Mouse (Mus musculus): ENCODE results near the gene Mas1. TPM values are rescaled to one million over a fixed set of nuclear protein-coding genes. Genes with fewer than 3 reads are reported as not detected.

Mas1 gene
- polyA plus RNA-seq, 1 experiment from 2014 or later = not detected

DNA sequence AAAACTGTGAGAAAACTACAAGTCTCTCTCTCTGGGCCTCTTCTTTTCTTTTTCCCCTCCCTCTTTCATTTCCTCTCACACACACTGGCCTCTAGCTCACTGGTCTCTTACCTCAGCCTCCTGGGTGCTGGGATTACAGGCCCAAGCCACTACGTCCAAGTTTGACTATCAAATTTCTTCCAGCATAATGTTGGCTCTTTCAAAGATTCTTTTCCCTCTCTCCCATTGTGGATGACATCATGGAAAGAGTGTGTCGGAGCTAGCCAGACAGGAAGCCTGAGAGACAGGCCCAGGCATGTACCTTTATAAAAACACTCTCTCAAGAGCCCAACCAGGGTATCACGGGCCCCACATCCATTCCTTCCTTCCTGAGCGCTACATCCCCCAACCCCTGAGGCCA is 76.5 kb downstream of the Mas1 start:
- ATAC-seq = no peak
- Histone ChIP-seq H3K4me1 (peaks cover 20% of the 10 kb centered on the region), H3K4me3 (no peak overlapping the region), H3K9ac (no peak overlapping the region), H3K4me2 (no peak overlapping the region), H3K9me3 (replicated peaks) (0 out of 2 replicates have a peak, but pooled peaks cover 6% of the 10 kb centered on the region), H3K27ac (peak overlapping the region; percentile 59; the same call in 1 of the 2 replicates), H3K27me3 (no peaks in the 10 kb centered on the region), H3K36me3 (ENCODE audit: poor library complexity, severe bottlenecking) (no peaks in the 10 kb centered on the region; the same call in 1 of the 2 replicates)
- 60% methylated on average over 4 of the region's 4 CpGs for WGBS

DNA sequence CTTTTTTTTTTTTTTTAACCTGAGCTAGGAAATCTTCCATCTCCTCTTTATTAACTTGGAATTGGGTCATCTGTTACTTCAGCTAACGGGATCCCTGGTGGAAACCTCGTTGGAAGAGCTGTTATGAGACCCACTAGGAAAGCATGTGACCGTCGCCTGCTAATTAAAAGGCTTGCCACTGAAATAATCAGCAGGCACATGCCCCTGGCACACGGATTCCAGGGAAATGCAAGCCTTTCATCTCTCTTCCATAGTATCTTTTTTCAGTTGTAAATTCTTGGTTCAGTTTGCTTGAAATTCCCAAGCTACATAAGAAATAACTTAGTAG is 76.9 kb downstream of the Mas1 start:
- Histone ChIP-seq H3K4me2 (peak overlapping the region; percentile 7; the same call in 1 of the 2 replicates), H3K4me1 (peaks cover 20% of the 10 kb centered on the region), H3K27me3 (no peaks in the 10 kb centered on the region), H3K9me3 (replicated peaks) (0 out of 2 replicates have a peak, but pooled peaks cover 6% of the 10 kb centered on the region), H3K4me3 (no peak overlapping the region), H3K9ac (no peak overlapping the region; the same call in 1 of the 2 replicates), H3K36me3 (ENCODE audit: poor library complexity, severe bottlenecking) (no peaks in the 10 kb centered on the region; the same call in 1 of the 2 replicates), H3K27ac (peak overlapping the region; percentile 59)
- WGBS = 9% methylated on average over 5 of the region's 5 CpGs
- ATAC-seq = peak; percentile 38; the same call in 1 of the 2 replicates

Small RNAs within 50 kb of the gene (microRNA-seq; reads per million reads assigned to microRNA genes)
- gene Gm24085 = not detected

Other genes starting within 250 kb of the Mas1 start
- gene Slc22a1, start 192.3 kb downstream of the Mas1 start, polyA plus RNA-seq (2015; fragmentation: Nextera tagmentation; extraction: Ambion mirVana) = not detected in 2 replicates
- 10.5 and 11.7 TPM in 2 replicates for gene Igf2r, start 98.5 kb downstream of the Mas1 start, polyA plus RNA-seq (2015; fragmentation: Nextera tagmentation; extraction: Ambion mirVana)
- gene Mrgprh, start 7.9 kb upstream of the Mas1 start, polyA plus RNA-seq (2015; fragmentation: Nextera tagmentation; extraction: Ambion mirVana) = not detected in 2 replicates
- gene Pnldc1, start 42.1 kb upstream of the Mas1 start, polyA plus RNA-seq (2015; fragmentation: Nextera tagmentation; extraction: Ambion mirVana) = 2.8 and 3.0 TPM in 2 replicates
- gene Tcp1, start 47.6 kb upstream of the Mas1 start, polyA plus RNA-seq (2015; fragmentation: Nextera tagmentation; extraction: Ambion mirVana) = 470 and 497 TPM in 2 replicates
- gene Mrpl18, start 48.2 kb upstream of the Mas1 start, polyA plus RNA-seq (2015; fragmentation: Nextera tagmentation; extraction: Ambion mirVana) = 170 and 186 TPM in 2 replicates
- 0.71 and 1.5 TPM in 2 replicates for gene Acat3, start 72.5 kb upstream of the Mas1 start, polyA plus RNA-seq (2015; fragmentation: Nextera tagmentation; extraction: Ambion mirVana)
- 348 and 354 TPM in 2 replicates for gene Acat2, start 92.6 kb upstream of the Mas1 start, polyA plus RNA-seq (2015; fragmentation: Nextera tagmentation; extraction: Ambion mirVana)
- 166 and 170 TPM in 2 replicates for gene Wtap, start 126.0 kb upstream of the Mas1 start, polyA plus RNA-seq (2015; fragmentation: Nextera tagmentation; extraction: Ambion mirVana)
- gene Sod2, start 138.7 kb upstream of the Mas1 start, polyA plus RNA-seq (2015; fragmentation: Nextera tagmentation; extraction: Ambion mirVana) = 116 and 118 TPM in 2 replicates
- not detected in 2 replicates for gene Gpr31b, start 184.2 kb upstream of the Mas1 start, polyA plus RNA-seq (2015; fragmentation: Nextera tagmentation; extraction: Ambion mirVana)
- 0.14 TPM in 1 of 2 replicates, not detected in the other for gene Tcp10b, start 193.0 kb upstream of the Mas1 start, polyA plus RNA-seq (2015; fragmentation: Nextera tagmentation; extraction: Ambion mirVana)